Mouse (Mus musculus) large intestine, adult 2 months (tissue): ENCODE results near the gene Pbx1. TPM values are rescaled to one million over a fixed set of nuclear protein-coding genes. Genes with fewer than 3 reads are reported as not detected.

Experiments used
- DNase-seq: peaks from one replicate; pipeline ENCODE4 v3.0.0-alpha.2; 2012; ENCODE audit warnings: low read depth, low spot score
- WGBS: fragments of 180-500 bp; shearing (Covaris S2); methylation state at CpG from one replicate; pipeline ENCODE4 v1.1.7; 2018; 5-methylcytosine and 5-hydroxymethylcytosine counted together
- polyA plus RNA-seq: library from polyadenylated mRNA; depleted of rRNA; stranded (reverse); fragments of >200 nt; gene quantifications from 2 replicates; pipeline ENCODE4 v1.2.3, GENCODE M21; 2012

Pbx1 gene
- polyA plus RNA-seq, 1 experiment: 11.1 TPM

GRCm38 (mm10) chr1:168138669-168139068 is 293.4 kb downstream of the Pbx1 start:
- WGBS: 54% methylated on average over 4 of the region's 4 CpGs
- DNase-seq: no peak

DNA sequence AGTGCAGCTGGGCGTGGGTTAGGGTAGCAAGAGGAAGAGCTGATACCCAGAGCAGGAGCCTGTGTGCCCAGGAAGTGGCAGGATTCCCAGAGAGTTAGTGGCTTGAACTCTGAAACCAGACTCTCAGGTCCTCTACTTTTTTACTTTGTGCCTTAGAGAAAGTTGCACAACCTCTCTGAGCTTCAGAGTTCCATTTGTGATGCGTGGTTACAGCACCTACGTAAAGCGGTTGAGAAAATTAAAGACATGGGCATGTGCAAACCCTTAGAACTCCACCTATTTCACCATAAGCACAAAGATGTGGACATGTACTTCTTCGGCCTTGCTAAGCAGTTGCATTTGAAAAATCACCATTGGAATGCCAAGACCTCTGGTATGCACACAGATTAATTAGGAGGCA is 294.2 kb downstream of the Pbx1 start:
- WGBS: 89% methylated on average over 5 of the region's 5 CpGs

GRCm38 (mm10) chr1:168135545-168135944 is 296.5 kb downstream of the Pbx1 start:
- 45% methylated on average over 7 of the region's 7 CpGs for WGBS
- DNase-seq: no peak

More for the DNA sequence above, 294.2 kb downstream of the Pbx1 start:
- DNase-seq: no peak

DNA sequence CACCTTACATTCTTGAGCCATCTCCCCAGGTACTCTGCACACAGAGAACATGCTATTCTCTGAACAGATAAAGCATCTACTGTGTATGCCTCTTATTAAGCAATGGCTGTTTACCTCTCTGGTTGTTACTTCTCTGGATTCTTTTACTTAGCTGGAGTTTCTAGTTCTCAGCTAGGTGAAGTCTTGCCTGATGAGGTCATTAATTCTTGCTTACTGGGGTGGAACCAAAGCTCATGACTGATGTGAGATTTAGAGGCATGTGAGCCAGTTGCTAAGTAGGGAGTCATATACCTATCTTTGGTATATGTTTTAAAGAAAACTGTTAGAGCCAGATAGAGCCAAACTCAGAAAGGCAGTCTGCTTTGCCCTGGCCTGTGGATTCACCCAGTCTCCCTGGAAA is 298.4 kb downstream of the Pbx1 start:
- DNase-seq: no peak

- 77% methylated on average over 4 of the region's 4 CpGs for WGBS
These were observed 304.1 kb downstream of the Pbx1 start for GRCm38 (mm10) chr1:168128004-168128403.

DNA sequence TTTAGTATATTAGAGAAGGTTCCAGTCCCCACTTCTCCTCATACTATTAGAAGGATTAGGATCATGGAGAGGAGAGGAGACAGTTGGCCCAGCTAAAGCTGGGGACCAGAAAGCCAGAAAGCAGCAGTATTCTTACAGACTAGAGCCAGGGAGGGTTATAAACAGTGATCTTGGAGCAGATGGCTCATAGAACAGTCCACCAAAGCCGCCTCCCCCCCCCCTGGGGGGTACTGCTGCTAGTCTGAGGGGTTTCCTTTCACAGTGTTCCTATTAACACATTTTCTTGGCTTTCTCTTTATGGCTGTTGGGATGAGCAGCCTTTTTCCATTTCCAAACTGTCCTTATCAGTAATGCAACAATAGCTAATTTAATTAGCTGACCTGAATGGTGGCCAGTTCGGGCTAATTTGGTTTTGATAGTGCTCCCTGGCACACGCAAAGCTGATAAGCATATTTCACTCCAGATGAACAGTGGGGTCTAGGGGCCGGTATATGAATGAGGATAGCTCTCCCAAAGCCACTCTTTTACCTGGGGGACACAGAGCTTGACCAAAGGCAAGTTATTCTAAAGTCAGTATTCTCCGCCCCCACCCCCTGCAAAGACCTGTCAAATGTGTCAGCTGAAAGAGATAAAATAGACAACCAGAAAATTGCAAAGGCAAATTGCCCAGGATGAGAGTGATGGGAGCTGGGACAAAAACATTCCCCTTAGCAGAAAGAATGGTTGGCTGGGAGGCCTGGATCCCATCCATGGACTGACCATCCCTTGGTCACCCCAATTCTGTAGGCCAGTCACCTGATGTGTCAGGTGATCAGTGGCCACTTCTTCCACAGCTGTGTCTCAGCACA is 307.2 kb downstream of the Pbx1 start:
- WGBS: 79% methylated on average over 5 of the region's 5 CpGs
- DNase-seq: no peak

More at GRCm38 (mm10) chr1:168128004-168128403, 304.1 kb downstream of the Pbx1 start:
- no peak for DNase-seq

- no peak for DNase-seq
- WGBS: 83% methylated on average over 5 of the region's 5 CpGs
These were observed 314.0 kb downstream of the Pbx1 start for GRCm38 (mm10) chr1:168118077-168118476.

GRCm38 (mm10) chr1:168117367-168117766 is 314.7 kb downstream of the Pbx1 start:
- DNase-seq: no peak
- 83% methylated on average over 4 of the region's 4 CpGs for WGBS

GRCm38 (mm10) chr1:168109797-168110196 is 322.3 kb downstream of the Pbx1 start:
- 69% methylated on average over 8 of the region's 8 CpGs for WGBS
- no peak for DNase-seq

DNA sequence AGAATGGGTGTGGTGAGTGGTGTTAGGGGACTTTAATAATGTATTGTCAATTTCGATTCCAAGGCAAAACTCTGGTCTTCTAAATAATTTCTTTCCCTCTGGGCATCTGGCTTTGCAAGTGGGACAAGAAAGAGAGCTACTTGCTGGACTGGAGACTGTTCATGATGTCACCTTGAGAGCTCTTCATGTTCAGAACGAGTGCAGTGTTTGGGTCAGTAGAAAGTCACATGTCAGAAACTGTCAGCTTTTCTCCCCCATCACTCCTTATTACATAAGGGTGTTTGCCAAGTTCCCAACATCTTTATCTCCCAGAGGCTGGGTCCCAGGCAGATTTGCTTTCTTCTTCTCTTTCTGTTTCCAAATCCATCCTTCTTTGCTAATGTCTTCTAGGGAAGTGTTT is 328.2 kb downstream of the Pbx1 start:
- 57% methylated on average over 2 of the region's 2 CpGs for WGBS

DNA sequence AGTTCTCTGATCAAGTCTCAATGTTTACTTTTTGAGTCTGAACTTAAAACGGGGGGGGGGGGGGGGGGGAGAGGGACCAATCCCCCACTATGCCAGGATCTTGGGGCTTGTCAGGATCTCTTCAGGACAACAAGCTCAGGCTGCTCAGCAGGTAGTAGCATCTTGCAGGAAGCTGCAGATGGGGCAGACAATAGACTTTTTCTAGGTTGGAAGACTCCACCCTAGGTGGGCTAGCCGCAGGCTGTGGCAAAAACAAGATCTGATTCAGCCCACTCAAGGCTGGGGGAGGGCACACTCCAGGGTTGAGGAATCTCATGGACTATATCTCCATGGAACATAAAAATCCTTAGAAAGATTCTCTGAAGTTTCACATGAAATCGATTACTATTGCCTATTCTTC is 330.6 kb downstream of the Pbx1 start:
- DNase-seq: no peak
- WGBS: 57% methylated on average over 3 of the region's 3 CpGs

More for the DNA sequence above, 328.2 kb downstream of the Pbx1 start:
- DNase-seq: no peak

DNA sequence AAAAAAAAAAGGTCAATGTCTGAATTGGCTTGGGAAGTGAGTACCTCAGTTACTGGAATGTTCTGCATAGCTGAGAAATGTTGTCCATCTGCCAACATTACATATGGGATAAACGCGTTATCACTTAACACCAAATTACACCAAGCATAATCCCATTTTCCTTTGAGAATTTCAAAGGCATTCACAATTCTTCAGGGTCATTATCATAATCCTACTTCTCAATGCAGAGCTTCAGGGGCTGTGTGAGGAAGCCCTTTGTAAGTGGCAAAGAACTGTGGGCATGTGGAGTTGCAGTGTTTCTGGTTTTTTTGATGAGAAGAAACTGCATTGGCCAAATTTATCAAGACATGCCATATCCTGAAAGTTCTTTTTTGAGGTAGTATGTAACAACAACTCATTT is 333.3 kb downstream of the Pbx1 start:
- WGBS: 98% methylated on average over 2 of the region's 2 CpGs
- no peak for DNase-seq

GRCm38 (mm10) chr1:168094671-168095070 is 337.4 kb downstream of the Pbx1 start:
- no peak for DNase-seq
- WGBS: 46% methylated on average over 4 of the region's 4 CpGs

- WGBS: 81% methylated on average over 2 of the region's 2 CpGs
- no peak for DNase-seq
These were observed 339.0 kb downstream of the Pbx1 start for GRCm38 (mm10) chr1:168093044-168093443.

GRCm38 (mm10) chr1:168091627-168092026 is 340.4 kb downstream of the Pbx1 start:
- DNase-seq: no peak
- 58% methylated on average over 4 of the region's 4 CpGs for WGBS

- no peak for DNase-seq
- WGBS: 82% methylated on average over 7 of the region's 7 CpGs
These were observed 343.4 kb downstream of the Pbx1 start for GRCm38 (mm10) chr1:168088680-168089079.

DNA sequence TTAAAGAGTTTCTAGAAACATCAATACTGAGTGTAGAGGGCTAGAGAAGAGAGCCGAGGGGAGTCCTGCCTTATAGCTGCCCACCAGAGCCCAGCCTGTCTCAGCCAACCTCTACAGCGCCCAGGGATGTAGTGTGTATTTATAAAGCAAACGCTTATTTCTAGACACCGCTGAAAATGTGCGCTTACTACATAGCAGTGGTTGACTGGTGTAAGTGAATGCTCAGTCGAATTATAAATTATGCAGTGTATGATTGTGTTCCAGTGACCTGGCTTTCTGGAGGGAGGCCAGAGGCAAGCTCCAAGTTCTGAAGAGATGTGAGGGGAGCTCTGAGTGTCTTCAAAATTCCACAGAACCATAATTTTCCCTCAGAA is 352.7 kb downstream of the Pbx1 start:
- DNase-seq: no peak
- 79% methylated on average over 6 of the region's 6 CpGs for WGBS

DNA sequence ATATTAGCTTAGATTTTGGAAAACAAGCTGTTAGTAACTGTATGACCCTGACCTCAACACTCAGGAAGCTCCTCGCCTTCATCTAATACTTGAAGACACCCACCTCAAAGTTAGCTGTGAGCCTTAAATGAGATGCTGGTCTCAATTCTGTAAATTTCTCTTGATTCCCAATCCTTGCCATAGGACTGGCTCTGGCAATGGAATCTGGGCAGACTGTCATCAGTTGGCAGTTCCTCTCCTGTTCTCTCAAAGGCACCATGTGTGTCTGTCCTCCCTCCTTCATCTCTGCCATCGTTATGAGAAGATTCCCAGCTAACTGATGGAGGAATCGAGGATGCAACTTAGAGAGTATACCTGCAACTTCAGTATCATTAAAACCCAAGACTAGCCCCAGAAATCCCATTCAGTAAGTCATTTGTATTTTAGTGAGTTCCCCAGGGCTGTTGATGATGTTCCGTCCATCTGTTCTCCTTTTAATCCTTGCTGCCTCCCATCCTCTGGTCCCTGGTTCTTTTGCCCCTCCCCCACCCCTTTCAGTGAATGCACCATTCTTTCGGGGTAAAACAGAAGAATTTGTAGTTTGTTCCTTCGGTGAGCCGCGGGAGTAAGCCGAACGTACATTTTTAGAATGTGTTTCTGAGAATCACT is 353.2 kb downstream of the Pbx1 start:
- DNase-seq: no peak
- WGBS: 87% methylated on average over 10 of the region's 10 CpGs

DNA sequence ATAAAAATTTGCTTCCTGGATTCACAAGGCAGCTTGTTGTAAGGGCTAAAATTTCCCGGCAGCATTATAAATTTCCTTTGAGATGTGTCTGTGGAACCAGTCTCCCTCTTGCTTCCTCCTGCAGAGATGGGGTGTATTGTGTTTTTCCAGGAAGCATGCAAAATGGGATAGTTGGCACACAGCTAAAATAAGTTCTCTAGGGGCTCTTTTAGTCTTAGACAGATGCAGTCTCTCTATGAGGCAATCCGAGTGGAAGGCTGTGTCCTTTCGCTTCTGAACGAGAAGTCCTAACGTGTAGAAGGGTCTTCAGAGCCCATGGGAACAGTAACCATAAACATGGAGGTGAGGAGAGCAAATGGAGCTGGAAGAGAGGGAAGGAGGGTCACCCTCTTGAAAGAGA is 360.1 kb downstream of the Pbx1 start:
- no peak for DNase-seq
- 65% methylated on average over 5 of the region's 5 CpGs for WGBS

- 61% methylated on average over 6 of the region's 6 CpGs for WGBS
- no peak for DNase-seq
These were observed 361.7 kb downstream of the Pbx1 start for GRCm38 (mm10) chr1:168070273-168070910.

GRCm38 (mm10) chr1:168069740-168070139 is 362.3 kb downstream of the Pbx1 start:
- 68% methylated on average over 5 of the region's 5 CpGs for WGBS
- DNase-seq: no peak
